Mouse (Mus musculus): ENCODE measurements around the gene Elmsan1.

DNA sequence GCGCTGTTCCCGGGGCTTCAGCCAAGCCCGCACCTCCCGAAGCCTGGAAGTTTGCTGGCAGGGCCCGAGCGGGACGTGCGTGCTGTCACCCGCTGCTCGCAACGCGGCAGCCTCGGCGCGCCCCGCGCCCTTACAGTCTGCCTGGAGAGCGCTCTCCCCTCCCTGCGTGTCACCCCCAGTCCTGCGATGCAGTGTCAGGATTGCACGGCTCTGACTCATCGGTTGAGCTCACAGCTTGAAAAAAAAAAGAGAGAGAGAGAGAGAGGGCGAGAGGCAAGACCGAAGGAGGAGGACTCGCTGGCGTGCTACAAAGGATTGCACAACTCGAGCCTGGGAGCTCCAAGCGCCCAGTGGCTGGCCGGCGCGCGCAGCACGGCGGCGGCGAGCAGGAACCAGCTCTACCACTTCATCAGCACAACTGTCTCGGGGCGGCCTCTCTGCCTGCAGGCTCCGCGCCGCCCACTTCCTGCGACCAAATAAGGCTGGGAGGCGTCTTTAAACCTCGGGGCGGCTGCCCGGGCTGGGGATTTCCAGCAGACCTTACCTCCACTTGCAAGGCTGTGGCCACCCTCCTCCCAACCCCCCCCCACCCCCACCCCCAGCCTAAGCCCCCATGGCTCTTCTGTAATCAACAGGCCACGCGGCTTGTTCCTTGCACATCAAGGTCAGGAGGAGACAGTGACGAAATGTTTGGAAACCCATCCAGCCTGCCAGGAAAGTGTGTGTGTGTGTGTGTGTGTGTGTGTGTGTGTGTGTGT is 24.9 kb downstream of the Elmsan1 start:
- TF ChIP-seq CTCF (IDR thresholded peaks at IDR 0.05; ENCODE audit: low read depth, low read length) (no peak), GATA1 (IDR thresholded peaks at IDR 0.05; ENCODE audit: borderline replicate concordance, low read length) (no peak), GATA2 (IDR thresholded peaks at IDR 0.05; ENCODE audit: borderline replicate concordance, low read depth, low read length) (no peak), POLR2AphosphoS5 (IDR thresholded peaks at IDR 0.05; ENCODE audit: insufficient replicate concordance, low read depth, low read length) (no peak)
